Mouse (Mus musculus) small intestine, adult 2 months (tissue): ENCODE results near the gene Gm38431. TPM values are rescaled to one million over a fixed set of nuclear protein-coding genes. Genes with fewer than 3 reads are reported as not detected.

Experiments used
- H3K27ac ChIP-seq: fragments of 200-500 bp; 2 replicates; pipeline ENCODE4 v1.5.1; 2012; ENCODE audit warnings: low read depth, low read length, control low read depth, inconsistent platforms; ENCODE audit not compliant: insufficient read depth
- H3K27me3 ChIP-seq: fragments of 200-500 bp; 2 replicates; pipeline ENCODE4 v1.6.1; 2012; ENCODE audit warnings: mild to moderate bottlenecking, moderate library complexity, low read length, inconsistent platforms; ENCODE audit not compliant: control insufficient read depth, insufficient read depth
- H3K36me3 ChIP-seq: fragments of 200-500 bp; 2 replicates; pipeline ENCODE4 v1.6.1; 2012; ENCODE audit warnings: mild to moderate bottlenecking, low read length, control low read depth, inconsistent platforms; ENCODE audit not compliant: control insufficient read depth, insufficient read depth
- H3K4me1 ChIP-seq: fragments of 200-500 bp; 2 replicates; pipeline ENCODE4 v1.6.1; 2012; ENCODE audit warnings: low read length, inconsistent platforms, mixed read lengths; ENCODE audit not compliant: control insufficient read depth, insufficient read depth, insufficient read length
- H3K4me3 ChIP-seq: fragments of 200-500 bp; 2 replicates; pipeline ENCODE4 v1.5.1; 2012; ENCODE audit warnings: low read depth, mild to moderate bottlenecking, control low read depth, inconsistent platforms, low read length, moderate library complexity
- CTCF ChIP-seq: fragments of 200-500 bp; IDR thresholded peaks from 2 replicates; pipeline ENCODE4 v1.5.1; 2012; ENCODE audit warnings: low read depth, mild to moderate bottlenecking, control low read depth, inconsistent platforms, low read length, moderate library complexity, mixed read lengths; ENCODE audit not compliant: insufficient replicate concordance, insufficient read length; ENCODE audit errors: extremely low read depth
- POLR2A ChIP-seq: fragments of 200-500 bp; IDR thresholded peaks from 2 replicates; pipeline ENCODE4 v1.6.1; 2012; ENCODE audit warnings: low read depth, mild to moderate bottlenecking, control low read depth, inconsistent platforms, low read length, moderate library complexity
- WGBS: fragments of 180-500 bp; shearing (Covaris S2); methylation state at CpG from one replicate; pipeline ENCODE4 v1.1.7; 2018; 5-methylcytosine and 5-hydroxymethylcytosine counted together
- polyA plus RNA-seq: library from polyadenylated mRNA; depleted of rRNA; stranded (reverse); fragments of >200 nt; gene quantifications from 2 replicates; pipeline ENCODE4 v1.2.3, GENCODE M21; 2012

The Gm38431 gene
- polyA plus RNA-seq, 1 experiment, result 6.2 TPM

GRCm38 (mm10) chr9:21083324-21083723, 8.5 kb downstream of the Gm38431 start:
- no peak overlapping the region for H3K4me3 ChIP-seq
- no peaks in the 10 kb centered on the region for H3K27me3 ChIP-seq
- H3K27ac ChIP-seq, result no peak overlapping the region
- TF ChIP-seq CTCF (no peak), POLR2A (no peak)
- H3K4me1 ChIP-seq, result peaks cover 9% of the 10 kb centered on the region
- peaks cover 85% of the 10 kb centered on the region for H3K36me3 ChIP-seq
- WGBS, result 77% methylated on average over 3 of the region's 3 CpGs

GRCm38 (mm10) chr9:21081127-21081526, 10.7 kb downstream of the Gm38431 start:
- H3K27me3 ChIP-seq, result no peaks in the 10 kb centered on the region
- no peak for TF ChIP-seq CTCF
- no peak for TF ChIP-seq POLR2A
- no peak overlapping the region for H3K4me3 ChIP-seq
- H3K4me1 ChIP-seq, result peaks cover 1% of the 10 kb centered on the region
- 85% methylated on average over 9 of the region's 9 CpGs for WGBS
- no peak overlapping the region for H3K27ac ChIP-seq
- H3K36me3 ChIP-seq, result peaks cover 82% of the 10 kb centered on the region

- Histone ChIP-seq H3K27ac (no peak overlapping the region), H3K36me3 (peaks cover 51% of the 10 kb centered on the region), H3K4me1 (peaks cover 2% of the 10 kb centered on the region; the same call in 1 of the 2 replicates), H3K4me3 (no peak overlapping the region), H3K27me3 (no peaks in the 10 kb centered on the region)
- TF ChIP-seq POLR2A, result no peak
- TF ChIP-seq CTCF, result no peak
- 97% methylated on average over 3 of the region's 3 CpGs for WGBS
These were observed 16.2 kb downstream of the Gm38431 start for GRCm38 (mm10) chr9:21075625-21076024.

GRCm38 (mm10) chr9:21074173-21074572, 17.6 kb downstream of the Gm38431 start:
- H3K36me3 ChIP-seq, result peaks cover 36% of the 10 kb centered on the region
- H3K27me3 ChIP-seq, result no peaks in the 10 kb centered on the region
- 56% methylated on average over 1 of the region's 1 CpGs for WGBS
- no peak overlapping the region for H3K27ac ChIP-seq
- no peak for TF ChIP-seq POLR2A
- TF ChIP-seq CTCF, result no peak
- peaks cover 2% of the 10 kb centered on the region; the same call in 1 of the 2 replicates for H3K4me1 ChIP-seq
- H3K4me3 ChIP-seq, result no peak overlapping the region

- Histone ChIP-seq H3K27me3 (no peaks in the 10 kb centered on the region), H3K27ac (peak within 1 kb of the TSS; percentile 72), H3K36me3 (peaks cover 27% of the 10 kb centered on the region), H3K4me1 (peaks cover 2% of the 10 kb centered on the region; the same call in 1 of the 2 replicates), H3K4me3 (peak within 1 kb of the TSS; percentile 79)
- TF ChIP-seq POLR2A (peak; percentile 30; the same call in 1 of the 2 replicates), CTCF (no peak)
- 1% methylated on average over 58 of the region's 58 CpGs for WGBS
These were observed 18.6 kb downstream of the Gm38431 start, which contains the start of the genes Gm49373 and Fdx1l for GRCm38 (mm10) chr9:21073044-21073840. Gene Gm49373 (minus strand): TSS chr9:21073096. Gene Fdx1l (minus strand): TSS chr9:21073614.

- Histone ChIP-seq H3K27me3 (no peaks in the 10 kb centered on the region), H3K4me3 (peak overlapping the region; percentile 79), H3K4me1 (peaks cover 2% of the 10 kb centered on the region; the same call in 1 of the 2 replicates), H3K36me3 (peaks cover 29% of the 10 kb centered on the region), H3K27ac (no peak overlapping the region; the same call in 1 of the 2 replicates)
- TF ChIP-seq CTCF (no peak), POLR2A (no peak)
- WGBS, result 2% methylated on average over 4 of the region's 4 CpGs
These were observed 19.2 kb downstream of the Gm38431 start for GRCm38 (mm10) chr9:21072641-21073040.

- Histone ChIP-seq H3K36me3 (peaks cover 26% of the 10 kb centered on the region), H3K4me1 (no peaks in the 10 kb centered on the region; the same call in 1 of the 2 replicates), H3K27me3 (no peaks in the 10 kb centered on the region), H3K27ac (no peak within 1 kb of the TSS), H3K4me3 (no peak within 1 kb of the TSS)
- TF ChIP-seq POLR2A (no peak), CTCF (no peak)
- WGBS, result 86% methylated on average over 27 of the region's 27 CpGs
These were observed 24.7 kb downstream of the Gm38431 start, which contains the start of gene Zglp1 for GRCm38 (mm10) chr9:21067006-21067684. Gene Zglp1 (minus strand): TSS chr9:21067093.
